ENCODE assay signal across 8 mouse cellular contexts in the genomic region with DNA sequence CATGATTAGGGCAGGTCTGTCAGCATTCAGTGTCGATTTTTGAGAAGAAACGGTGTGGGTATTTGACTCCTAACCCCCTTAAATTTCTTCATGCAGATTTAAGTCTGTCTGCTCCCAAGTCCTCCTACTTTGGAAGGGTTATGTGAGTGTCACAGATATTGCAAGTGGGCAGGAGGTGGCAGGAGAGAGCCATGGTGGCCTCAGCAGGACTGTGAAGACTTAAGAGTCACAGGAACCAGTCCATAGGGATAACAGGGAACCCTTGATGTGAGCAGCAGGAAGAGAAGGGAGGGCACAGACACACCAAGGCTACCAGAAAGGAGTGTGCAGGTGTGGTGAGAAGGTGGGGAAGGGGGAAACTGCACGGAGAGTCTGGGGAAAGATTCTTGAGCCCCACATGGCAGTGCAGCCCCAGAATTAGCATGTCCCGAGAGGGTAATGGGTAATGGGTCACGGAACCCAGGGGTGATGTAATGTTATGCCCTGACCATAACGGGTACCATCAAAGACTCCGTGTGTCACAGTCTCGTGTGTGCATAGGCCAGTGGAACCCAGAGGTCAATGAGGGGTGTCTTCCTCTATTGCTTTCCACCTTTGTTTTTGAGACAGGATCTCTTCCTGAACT.
DNase-seq lines count a peak whose midpoint lies in the region; ATAC-seq and TF ChIP-seq lines count a peak whose summit lies in the region.

No protein-coding gene starts in this region.

- WGBS in liver, adult 2 months = 49% methylated on average over 8 of the region's 8 CpGs
- WGBS in liver, embryonic 11.5 days = 54% methylated on average over 8 of the region's 8 CpGs
- 67% methylated on average over 8 of the region's 8 CpGs for WGBS in forebrain, embryonic 15.5 days
- 35% methylated on average over 8 of the region's 8 CpGs for WGBS in kidney, adult 2 months
- 44% methylated on average over 8 of the region's 8 CpGs for WGBS in midbrain, postnatal 0 days

- no peak for ATAC-seq in liver, embryonic 11.5 days (replicated peaks; ENCODE audit: low FRiP score)
- ATAC-seq in forebrain, embryonic 15.5 days (replicated peaks) = peak; percentile 67
- peak; percentile 58; the same call in 1 of the 2 replicates for ATAC-seq in midbrain, postnatal 0 days (ENCODE audit: low FRiP score)

- H3K27ac ChIP-seq in liver, adult 2 months (replicated peaks; ENCODE audit: insufficient read depth, low read depth, low read length) = no peak overlapping the region
- H3K27ac ChIP-seq in liver, embryonic 11.5 days (ENCODE audit: low read depth, low read length) = no peak overlapping the region
- no peak overlapping the region for H3K27ac ChIP-seq in forebrain, embryonic 15.5 days (replicated peaks)
- no peak overlapping the region for H3K27ac ChIP-seq in kidney, adult 2 months (ENCODE audit: insufficient read depth, low read depth, low read length)
- H3K27ac ChIP-seq in midbrain, postnatal 0 days (ENCODE audit: low read depth, low read length) = no peak overlapping the region

- H3K4me3 ChIP-seq in liver, adult 2 months (ENCODE audit: insufficient read depth, low read depth, low read length) = no peak overlapping the region
- H3K4me3 ChIP-seq in liver, embryonic 11.5 days (ENCODE audit: low read depth, low read length) = no peak overlapping the region
- H3K4me3 ChIP-seq in forebrain, embryonic 15.5 days = no peak overlapping the region
- H3K4me3 ChIP-seq in kidney, adult 2 months (ENCODE audit: insufficient read depth, low read depth, low read length) = no peak overlapping the region
- no peak overlapping the region for H3K4me3 ChIP-seq in midbrain, postnatal 0 days (ENCODE audit: low read depth, low read length)

- H3K4me1 ChIP-seq in liver, adult 2 months (ENCODE audit: control insufficient read depth, insufficient read depth, low read length) = no peaks in the 10 kb centered on the region
- H3K4me1 ChIP-seq in liver, embryonic 11.5 days (replicated peaks; ENCODE audit: control insufficient read depth, insufficient read depth, low read length) = no peaks in the 10 kb centered on the region
- H3K4me1 ChIP-seq in forebrain, embryonic 15.5 days = peaks cover 18% of the 10 kb centered on the region
- no peaks in the 10 kb centered on the region for H3K4me1 ChIP-seq in kidney, adult 2 months (ENCODE audit: control insufficient read depth, insufficient read depth, low read length)
- H3K4me1 ChIP-seq in midbrain, postnatal 0 days (ENCODE audit: insufficient read depth, low read length) = peaks cover 4% of the 10 kb centered on the region; the same call in 1 of the 2 replicates

- H3K36me3 ChIP-seq in liver, adult 2 months (ENCODE audit: control insufficient read depth, insufficient read depth, low read length) = no peaks in the 10 kb centered on the region
- H3K36me3 ChIP-seq in liver, embryonic 11.5 days (ENCODE audit: control insufficient read depth, insufficient read depth, low read length) = no peaks in the 10 kb centered on the region
- H3K36me3 ChIP-seq in forebrain, embryonic 15.5 days = no peaks in the 10 kb centered on the region
- no peaks in the 10 kb centered on the region for H3K36me3 ChIP-seq in kidney, adult 2 months (ENCODE audit: control insufficient read depth, insufficient read depth, low read length)
- H3K36me3 ChIP-seq in midbrain, postnatal 0 days (ENCODE audit: insufficient read depth, low read length) = no peaks in the 10 kb centered on the region

- H3K27me3 ChIP-seq in liver, adult 2 months (ENCODE audit: control insufficient read depth, insufficient read depth, low read length) = no peaks in the 10 kb centered on the region
- no peaks in the 10 kb centered on the region for H3K27me3 ChIP-seq in liver, embryonic 11.5 days (replicated peaks; ENCODE audit: control insufficient read depth, insufficient read depth, low read length)
- H3K27me3 ChIP-seq in forebrain, embryonic 15.5 days = no peaks in the 10 kb centered on the region
- no peaks in the 10 kb centered on the region for H3K27me3 ChIP-seq in kidney, adult 2 months (replicated peaks; ENCODE audit: control insufficient read depth, insufficient read depth, low read length)
- H3K27me3 ChIP-seq in midbrain, postnatal 0 days (ENCODE audit: insufficient read depth, low read length) = peaks cover 5% of the 10 kb centered on the region; the same call in 1 of the 2 replicates

- no peak overlapping the region for H3K4me2 ChIP-seq in liver, embryonic 11.5 days
- H3K4me2 ChIP-seq in forebrain, embryonic 15.5 days (replicated peaks) = no peak overlapping the region
- no peak overlapping the region for H3K4me2 ChIP-seq in midbrain, postnatal 0 days (ENCODE audit: low read depth, low read length, poor library complexity, severe bottlenecking)

- TF ChIP-seq POLR2A in liver, adult 2 months (IDR thresholded peaks at IDR 0.05; ENCODE audit: extremely low read depth, insufficient read depth, low read length) = no peak
- TF ChIP-seq POLR2A in kidney, adult 2 months (IDR thresholded peaks at IDR 0.05; ENCODE audit: low read depth, low read length) = no peak

- DNase-seq in liver, adult 2 months (ENCODE audit: extremely low read depth, low read depth, low spot score) = peak; percentile 66
- DNase-seq in liver, embryonic 11.5 days (ENCODE audit: low spot score) = no peak
- DNase-seq in c-Kit-positive CD71-negative TER-119-negative erythroid progenitor cells, embryonic 14.5 days (ENCODE audit: low read depth) = peak; percentile 3
- DNase-seq in kidney, adult 2 months = peak; percentile 59
- peak; percentile 70 for DNase-seq in left cerebral cortex, postnatal 4 days
- DNase-seq in midbrain, postnatal 0 days (ENCODE audit: low spot score) = peak; percentile 86
- DNase-seq in thymus, postnatal 25 days = peak; percentile 11

- peak; percentile 81 for TF ChIP-seq CTCF in liver, adult 2 months (IDR thresholded peaks at IDR 0.05; ENCODE audit: low read depth, low read length)
- peak; percentile 89 for TF ChIP-seq CTCF in kidney, adult 2 months (conservative IDR thresholded peaks at IDR 0.05; ENCODE audit: insufficient read depth, insufficient read length, low read depth, low read length)
- TF ChIP-seq CTCF in midbrain, postnatal 0 days (IDR thresholded peaks at IDR 0.05) = peak; percentile 97

- no peaks in the 10 kb centered on the region for H3K79me2 ChIP-seq in liver, adult 2 months (ENCODE audit: control insufficient read depth, insufficient read depth, low read length)

- intact Hi-C loops in left cerebral cortex, postnatal 4 days (cut with DNase I) = loop anchor here (10.0 kb wide), 1 partner anchor 479 kb away; a partner anchor contains a TSS

- H3K9ac ChIP-seq in liver, adult 2 months (ENCODE audit: low read depth, low read length) = no peak overlapping the region
- no peak overlapping the region for H3K9ac ChIP-seq in liver, embryonic 11.5 days (ENCODE audit: low read depth, low read length)
- no peak overlapping the region for H3K9ac ChIP-seq in forebrain, embryonic 15.5 days (replicated peaks)
- H3K9ac ChIP-seq in midbrain, postnatal 0 days (replicated peaks; ENCODE audit: low read length, poor library complexity, severe bottlenecking) = no peak overlapping the region

- H3K9me3 ChIP-seq in liver, embryonic 11.5 days (ENCODE audit: control insufficient read depth, low read length) = no peaks in the 10 kb centered on the region
- no peaks in the 10 kb centered on the region for H3K9me3 ChIP-seq in forebrain, embryonic 15.5 days
- no peaks in the 10 kb centered on the region for H3K9me3 ChIP-seq in midbrain, postnatal 0 days (ENCODE audit: low read length)
